Mouse (Mus musculus): ENCODE results near the gene Pdzd2.

Gene Pdzd2

DNA sequence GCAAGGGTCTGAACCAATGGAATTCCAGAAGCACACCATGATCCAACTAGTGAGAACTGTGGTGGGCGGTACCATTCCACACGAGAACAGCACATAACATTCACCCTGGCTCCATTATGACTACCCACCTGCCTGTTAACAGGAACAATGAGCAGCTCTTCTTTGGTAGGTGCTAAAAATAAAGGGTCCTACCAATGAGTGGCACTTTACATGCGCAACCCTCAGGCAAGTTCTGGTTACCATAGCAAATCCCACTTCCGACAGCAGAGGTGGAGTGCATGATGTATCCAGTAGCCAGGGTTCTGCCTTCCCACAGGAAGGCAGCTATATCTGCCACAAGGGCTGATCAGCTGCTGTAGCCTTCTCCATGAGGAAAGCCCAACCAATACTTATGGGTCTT lies 11.3 kb downstream of the Pdzd2 start:
- no peak for DNase-seq

DNA sequence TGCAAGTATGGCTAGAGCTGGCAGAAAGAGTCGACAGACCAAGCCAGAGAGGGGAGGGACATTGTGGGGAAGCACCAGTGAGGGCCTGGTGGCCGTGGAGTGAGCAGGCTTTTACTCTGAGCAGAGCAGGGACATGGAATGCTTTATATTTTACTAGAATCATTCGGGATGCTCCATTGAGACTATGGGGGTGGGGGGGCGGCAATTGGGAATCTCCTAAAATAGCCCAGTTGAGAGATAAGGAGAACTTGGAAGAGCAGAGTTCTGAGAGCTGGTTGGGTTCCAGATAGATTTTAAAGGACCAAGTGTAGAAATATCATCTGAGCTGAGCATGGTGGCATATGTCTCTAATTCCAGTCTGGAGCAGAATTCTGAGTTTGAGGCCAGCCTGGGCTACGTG lies 14.5 kb downstream of the Pdzd2 start:
- DNase-seq, result no peak

GRCm38 (mm10) chr15:12721684-12722500 lies 17.8 kb downstream of the Pdzd2 start:
- no peak for DNase-seq

DNA sequence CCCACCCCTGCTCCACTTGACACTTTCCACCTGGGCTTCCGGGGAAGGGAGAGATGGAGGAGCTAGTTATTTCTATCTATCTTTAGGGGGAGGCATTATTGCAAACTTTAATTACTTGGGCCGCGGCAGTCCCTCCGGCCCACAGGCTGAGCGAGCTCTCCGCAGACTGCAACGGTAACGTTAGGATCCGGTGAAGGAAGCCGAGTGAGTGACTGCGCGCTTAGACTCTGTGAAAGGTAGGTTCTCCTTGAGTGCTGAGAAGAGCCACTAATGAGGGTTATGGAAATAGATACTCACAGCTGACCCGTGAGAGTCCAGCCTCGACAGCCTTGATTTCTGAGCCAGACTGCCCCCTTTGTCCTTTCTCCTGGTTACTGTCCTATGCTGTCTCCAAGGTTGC lies 20.9 kb downstream of the Pdzd2 start:
- no peak for DNase-seq

- no peak for DNase-seq
Observed at GRCm38 (mm10) chr15:12717410-12717809, 22.3 kb downstream of the Pdzd2 start.

DNA sequence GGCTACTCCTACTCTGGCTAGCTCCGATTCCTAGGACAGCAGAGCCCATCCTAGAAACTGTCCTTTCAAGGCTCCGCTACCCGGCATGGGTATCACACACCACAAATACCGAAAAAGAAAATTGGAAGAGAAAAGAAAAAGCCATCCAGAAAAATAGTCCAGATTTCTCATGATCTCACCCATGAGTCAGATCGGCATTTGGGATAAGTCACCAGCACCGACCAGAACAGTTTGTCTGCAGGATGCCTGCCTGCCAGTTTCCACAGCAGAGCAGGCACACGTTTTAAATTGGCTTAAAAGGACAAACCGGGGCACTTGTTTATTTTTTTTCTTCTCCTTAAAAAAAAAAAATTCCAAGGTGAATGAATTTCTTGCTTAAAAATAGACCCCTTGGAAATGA lies 22.8 kb downstream of the Pdzd2 start:
- no peak for DNase-seq

- DNase-seq, result no peak
Observed at GRCm38 (mm10) chr15:12714322-12714721, 25.4 kb downstream of the Pdzd2 start.

DNA sequence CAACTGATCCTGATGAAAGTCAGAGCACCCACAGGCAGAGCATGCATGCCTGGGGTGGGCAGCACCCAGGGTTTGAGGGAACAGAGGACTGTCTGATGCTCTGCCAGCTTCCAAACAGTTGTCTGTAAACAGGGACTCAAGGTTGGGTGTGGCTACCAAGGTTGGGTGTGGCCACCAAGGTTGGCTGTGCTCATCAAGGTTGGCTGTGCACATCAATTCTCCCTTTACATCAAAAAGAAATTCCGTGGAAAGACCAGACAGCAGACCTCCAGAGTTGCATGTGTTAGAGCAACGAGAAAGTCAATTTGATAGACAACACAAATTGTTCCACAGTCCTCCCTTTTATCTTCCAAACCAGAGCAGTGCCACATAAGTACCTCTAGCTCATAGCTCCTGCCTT lies 26.5 kb downstream of the Pdzd2 start:
- no peak for DNase-seq

- no peak for DNase-seq
Observed at GRCm38 (mm10) chr15:12710036-12710435, 29.7 kb downstream of the Pdzd2 start.

- no peak for DNase-seq
Observed at GRCm38 (mm10) chr15:12708297-12708696, 31.4 kb downstream of the Pdzd2 start.

GRCm38 (mm10) chr15:12706902-12707301 lies 32.8 kb downstream of the Pdzd2 start:
- DNase-seq, result no peak

DNA sequence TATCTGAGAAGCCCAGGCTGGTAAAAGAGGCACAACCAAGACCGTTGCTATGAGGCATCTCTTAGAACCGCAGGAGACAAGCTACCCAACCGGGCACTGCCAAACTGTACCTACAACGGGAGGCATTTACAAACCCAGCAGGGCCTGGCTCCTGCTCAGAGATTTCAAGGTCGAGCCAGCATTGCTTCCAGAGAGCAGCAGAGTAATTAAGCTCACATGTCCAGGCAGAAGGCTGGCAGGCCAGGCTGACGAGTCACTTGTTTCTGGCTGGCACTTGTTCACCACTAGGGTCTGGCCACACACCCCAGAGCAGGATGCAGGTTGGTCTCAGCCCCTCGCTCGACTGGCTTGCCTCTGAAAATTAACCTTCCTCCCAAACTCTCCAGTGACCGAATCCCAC lies 39.4 kb downstream of the Pdzd2 start:
- no peak for DNase-seq

- DNase-seq, result no peak
Observed at GRCm38 (mm10) chr15:12697741-12698140, 42.0 kb downstream of the Pdzd2 start.

DNA sequence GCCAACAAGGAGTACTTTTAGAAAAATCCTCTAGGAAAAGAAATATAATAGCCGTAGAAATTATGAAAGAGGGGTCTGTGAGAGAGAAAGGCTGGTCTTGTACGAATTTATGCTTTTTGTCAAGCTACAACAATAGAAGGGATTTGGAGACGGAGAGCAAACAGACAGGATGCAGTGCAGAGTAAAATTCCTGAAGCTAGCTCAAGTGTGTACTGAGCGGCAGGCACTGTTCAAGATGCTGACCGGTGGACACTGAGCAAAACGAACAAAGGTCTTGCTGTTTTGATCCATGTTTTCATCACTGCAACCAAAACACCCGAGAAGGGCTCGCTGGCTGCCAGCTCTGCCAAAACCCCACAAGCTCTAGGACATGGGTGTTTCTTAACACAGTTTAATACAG lies 42.8 kb downstream of the Pdzd2 start:
- no peak for DNase-seq

DNA sequence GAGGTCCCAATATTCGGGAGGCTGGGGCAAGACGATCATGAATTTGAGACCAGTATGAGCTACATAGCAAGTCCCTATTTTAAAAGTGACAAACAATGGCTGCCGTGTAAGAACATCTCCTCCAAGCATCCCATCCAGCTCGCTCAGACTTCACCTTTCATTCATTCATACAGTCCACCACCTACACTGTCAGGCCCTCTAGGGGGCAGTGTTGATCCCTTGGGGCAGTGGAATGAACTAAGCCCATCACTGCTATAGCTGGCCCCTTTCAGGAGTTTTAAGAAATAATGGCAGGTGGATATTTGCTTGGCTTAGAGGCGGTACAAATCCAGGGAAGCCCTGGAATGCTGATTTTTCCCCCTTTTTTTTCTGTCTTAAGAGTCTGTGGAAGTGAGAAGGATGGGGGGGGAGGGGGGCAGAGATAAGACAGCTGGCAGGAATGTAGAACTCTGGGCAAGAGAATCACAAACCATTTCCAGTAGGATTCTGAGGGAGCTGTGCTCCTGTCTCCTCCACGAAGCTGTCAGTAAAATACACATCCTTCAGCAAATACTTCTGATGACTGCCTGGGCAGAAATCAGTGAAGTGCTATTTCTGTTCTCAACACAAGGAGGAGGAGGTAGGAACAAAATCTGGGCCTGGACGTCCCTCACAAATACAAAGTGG lies 49.9 kb downstream of the Pdzd2 start:
- no peak for DNase-seq

- DNase-seq, result no peak
Observed at GRCm38 (mm10) chr15:12682549-12682948, 57.2 kb downstream of the Pdzd2 start.

DNA sequence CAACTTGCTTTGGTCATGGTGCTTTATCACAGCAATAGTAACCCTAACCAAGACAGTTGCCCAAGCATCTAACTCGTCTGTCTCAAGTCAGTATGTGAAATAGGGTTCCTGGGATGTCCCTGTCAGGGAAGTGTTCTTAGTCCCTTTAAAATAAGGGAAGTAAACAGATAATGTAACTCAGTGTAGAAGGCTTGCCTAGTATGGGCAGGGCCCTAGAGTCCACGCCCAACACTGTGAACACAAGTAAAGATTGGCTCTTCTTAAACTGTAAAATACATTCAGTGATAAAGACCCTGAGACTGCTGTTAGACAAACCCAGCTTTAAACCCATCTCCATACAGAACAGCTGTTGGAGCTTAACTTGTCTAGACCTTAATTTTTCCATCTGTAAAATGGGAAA lies 57.8 kb downstream of the Pdzd2 start:
- no peak for DNase-seq

- DNase-seq, result no peak
Observed at GRCm38 (mm10) chr15:12680750-12681149, 59.0 kb downstream of the Pdzd2 start.

- DNase-seq, result no peak
Observed at GRCm38 (mm10) chr15:12679996-12680395, 59.7 kb downstream of the Pdzd2 start.

GRCm38 (mm10) chr15:12678540-12679112 lies 61.1 kb downstream of the Pdzd2 start:
- no peak for DNase-seq

GRCm38 (mm10) chr15:12675366-12675765 lies 64.4 kb downstream of the Pdzd2 start:
- no peak for DNase-seq

DNA sequence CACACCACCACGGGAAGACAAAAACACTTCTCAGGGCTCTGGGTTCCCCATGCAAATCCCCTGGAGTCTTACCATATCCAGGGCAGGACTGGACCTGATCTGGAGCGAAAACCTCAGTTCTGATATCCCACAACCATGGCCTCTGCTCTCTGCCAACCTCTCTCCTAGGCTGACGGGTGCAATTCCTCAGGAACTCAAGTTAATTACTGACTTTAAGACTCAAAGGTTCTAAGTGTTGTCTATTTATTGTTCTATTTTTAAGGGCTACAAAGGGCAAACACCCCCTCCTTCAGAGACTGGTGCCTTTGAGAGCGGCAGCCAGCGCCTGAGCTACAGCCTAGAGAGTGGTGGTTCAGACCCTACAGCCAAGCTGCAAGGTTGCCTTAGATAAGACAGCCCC lies 65.7 kb downstream of the Pdzd2 start:
- DNase-seq, result no peak

DNA sequence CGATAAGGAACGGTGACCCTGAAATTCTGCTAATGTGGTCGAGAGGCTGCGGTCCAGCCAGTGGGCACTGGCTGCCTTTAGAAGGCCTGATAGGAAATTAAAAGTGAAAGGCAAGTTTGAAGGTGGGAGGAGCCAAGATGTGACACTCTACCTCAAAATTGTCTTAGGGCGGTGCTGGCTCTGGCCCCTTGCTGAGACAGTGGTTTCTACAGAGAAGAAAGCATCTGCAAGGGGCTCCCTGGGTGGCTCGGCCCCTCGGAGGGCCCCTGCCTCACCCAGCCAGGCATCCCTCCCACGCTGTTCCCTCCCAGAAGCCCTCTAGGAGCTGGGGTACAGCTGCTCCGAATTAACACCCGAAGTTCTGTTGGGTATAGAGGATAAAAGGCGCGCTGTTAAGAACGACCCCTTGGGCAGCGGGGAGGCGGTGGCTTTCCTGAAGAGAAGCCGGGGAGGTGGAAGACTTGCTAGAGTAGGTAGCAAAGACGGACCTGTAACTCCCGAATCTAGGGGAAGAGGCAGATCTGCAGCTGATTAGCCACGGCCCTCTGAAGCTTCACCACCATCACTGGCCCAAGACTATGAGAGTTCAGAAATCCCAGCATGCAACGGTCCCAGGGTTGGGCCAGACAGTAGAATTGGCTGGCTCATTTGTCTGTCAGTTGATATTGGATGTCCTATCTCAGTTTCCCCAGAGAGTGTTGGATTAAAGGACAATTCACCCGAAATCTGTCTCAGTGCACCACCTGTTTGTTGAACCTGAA lies 71.8 kb downstream of the Pdzd2 start:
- peak in 1 of 2 experiments; percentile 5 for DNase-seq

All from thymus, adult 18-20 months (tissue).